Mouse (Mus musculus) heart, embryonic 12.5 days (tissue): ENCODE data around the gene Manbal. TPM values are rescaled to one million over a fixed set of nuclear protein-coding genes. Genes with fewer than 3 reads are reported as not detected.
A peak's percentile ranks its signal among the peaks of the same experiment; 100 is the strongest.

Experiments used
- ATAC-seq: fragments of 200-750 bp; cut with Nextera tagmentation; 2 replicates; pipeline ENCODE4 v1.8.0; 2017; ENCODE audit warnings: moderate TSS enrichment, moderate library complexity; ENCODE audit not compliant: insufficient number of reproducible peaks, low FRiP score
- H3K27ac ChIP-seq: fragments of 300-500 bp; sonication (generic); 2 replicates; pipeline ENCODE4 v1.5.1; 2016; ENCODE audit warnings: mild to moderate bottlenecking, moderate library complexity; ENCODE audit not compliant: poor library complexity, severe bottlenecking
- H3K27me3 ChIP-seq: fragments of 300-500 bp; sonication (generic); replicated peaks from 2 replicates; pipeline ENCODE4 v1.6.1; 2016; ENCODE audit warnings: mild to moderate bottlenecking, moderate library complexity
- H3K36me3 ChIP-seq: fragments of 300-500 bp; sonication (generic); 2 replicates; pipeline ENCODE4 v1.6.1; 2016; ENCODE audit warnings: mild to moderate bottlenecking, moderate library complexity
- H3K4me1 ChIP-seq: fragments of 300-500 bp; sonication (generic); replicated peaks from 2 replicates; pipeline ENCODE4 v1.6.1; 2016; ENCODE audit warnings: mild to moderate bottlenecking
- H3K4me2 ChIP-seq: fragments of 300-500 bp; sonication (generic); 2 replicates; pipeline ENCODE4 v1.6.1; 2016; ENCODE audit warnings: mild to moderate bottlenecking, moderate library complexity
- H3K4me3 ChIP-seq: fragments of 300-500 bp; sonication (generic); 2 replicates; pipeline ENCODE4 v1.5.1; 2016; ENCODE audit warnings: mild to moderate bottlenecking
- H3K9ac ChIP-seq: fragments of 300-500 bp; sonication (generic); 2 replicates; pipeline ENCODE4 v1.6.1; 2016; ENCODE audit warnings: mild to moderate bottlenecking, moderate library complexity
- H3K9me3 ChIP-seq: fragments of 300-500 bp; sonication (generic); replicated peaks from 2 replicates; pipeline ENCODE4 v1.6.1; 2016; ENCODE audit warnings: mild to moderate bottlenecking, moderate library complexity
- WGBS: fragments of 180-500 bp; shearing (Covaris S2); methylation state at CpG from one replicate; pipeline ENCODE4 v1.1.7; 2016; 5-methylcytosine and 5-hydroxymethylcytosine counted together
- polyA plus RNA-seq: library from polyadenylated mRNA; unstranded; fragments of >200 nt; fragmentation: Nextera tagmentation; extraction: Ambion mirVana; gene quantifications from 2 replicates; pipeline ENCODE4 v1.2.1, GENCODE M21; 2016

Manbal gene
- polyA plus RNA-seq, 1 experiment from 2014 or later = 56.4 TPM

DNA sequence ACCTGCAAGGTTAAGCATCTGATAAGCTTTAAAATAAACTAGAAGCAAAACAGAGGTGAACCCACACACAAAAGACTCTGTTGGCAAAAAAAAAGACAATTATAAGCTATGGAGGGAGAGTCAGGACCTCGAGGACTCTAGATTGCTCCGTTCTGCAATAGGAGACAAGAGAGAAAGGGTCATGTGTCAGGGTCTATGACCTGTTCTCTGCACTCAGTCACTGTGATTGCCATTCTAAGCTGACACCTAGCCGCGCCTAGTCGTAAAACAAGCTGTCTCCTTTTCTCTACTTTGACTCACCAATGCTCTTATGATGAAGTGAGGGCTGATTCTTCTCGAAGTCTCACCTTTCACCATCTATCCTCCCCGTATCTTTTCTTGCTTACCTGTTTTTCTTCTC lies 45.1 kb downstream of the Manbal start:
- ATAC-seq = no peak
- peaks cover 2% of the 10 kb centered on the region; the same call in 1 of the 2 replicates for H3K27me3 ChIP-seq
- no peaks in the 10 kb centered on the region for H3K9me3 ChIP-seq
- H3K4me2 ChIP-seq = no peak overlapping the region
- H3K4me3 ChIP-seq = no peak overlapping the region
- H3K4me1 ChIP-seq = 0 out of 2 replicates have a peak, but pooled peaks cover 6% of the 10 kb centered on the region
- H3K27ac ChIP-seq = no peak overlapping the region
- no peaks in the 10 kb centered on the region for H3K36me3 ChIP-seq
- 78% methylated on average over 7 of the region's 7 CpGs for WGBS
- no peak overlapping the region for H3K9ac ChIP-seq

DNA sequence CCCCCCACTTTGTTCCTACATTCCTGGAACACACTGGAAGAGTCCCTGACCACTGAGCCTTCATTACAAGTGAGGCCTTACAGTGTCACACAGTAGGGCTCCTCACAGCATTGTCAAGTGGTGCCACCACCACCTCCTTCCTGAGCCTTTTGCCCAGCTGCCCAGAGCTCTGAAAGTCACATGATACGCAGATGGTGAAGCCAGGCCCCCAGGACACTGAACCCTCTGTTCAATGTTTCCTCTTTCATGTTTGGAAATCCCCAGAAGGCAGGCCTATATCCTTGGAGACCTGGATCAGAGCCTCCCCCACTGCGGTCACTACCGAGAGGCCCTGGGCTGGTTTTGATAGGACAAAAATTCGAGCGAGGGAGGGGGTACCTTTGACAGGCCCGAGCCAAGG lies 49.8 kb downstream of the Manbal start:
- ATAC-seq = no peak
- H3K9ac ChIP-seq = no peak overlapping the region
- H3K36me3 ChIP-seq = no peaks in the 10 kb centered on the region
- H3K9me3 ChIP-seq = no peaks in the 10 kb centered on the region
- H3K27ac ChIP-seq = no peak overlapping the region
- no peak overlapping the region for H3K4me3 ChIP-seq
- WGBS = 50% methylated on average over 6 of the region's 6 CpGs
- peaks cover 5% of the 10 kb centered on the region; the same call in 1 of the 2 replicates for H3K27me3 ChIP-seq
- peaks cover 20% of the 10 kb centered on the region for H3K4me1 ChIP-seq
- H3K4me2 ChIP-seq = no peak overlapping the region

DNA sequence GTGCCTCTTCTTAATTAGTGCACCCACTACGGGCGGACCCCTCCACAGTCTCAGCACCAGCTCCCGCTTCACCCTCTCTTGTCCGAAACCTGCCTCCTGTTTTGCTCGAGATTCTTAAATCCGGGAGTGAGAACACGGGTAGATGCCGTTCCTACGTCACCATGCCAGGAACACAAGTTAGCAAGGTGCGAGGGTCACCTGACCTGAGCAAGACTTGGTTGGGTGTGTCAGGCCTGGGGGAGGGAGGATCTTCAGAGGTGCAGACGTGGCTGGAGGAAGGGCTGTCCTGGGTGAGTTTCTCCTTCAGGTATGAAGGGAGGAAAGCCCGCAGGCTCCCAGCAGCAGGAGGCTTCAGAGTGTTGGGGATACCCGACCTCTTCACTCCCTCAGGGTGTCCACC lies 50.8 kb downstream of the Manbal start, which contains the start of gene Src:
Gene Src, plus strand, starts transcription at position 239 of the 400 bp plus-strand sequence.
- no peak for ATAC-seq
- H3K27ac ChIP-seq = no peak within 1 kb of the TSS
- peaks cover 29% of the 10 kb centered on the region for H3K4me1 ChIP-seq
- no peaks in the 10 kb centered on the region for H3K9me3 ChIP-seq
- H3K4me2 ChIP-seq = 0 out of 2 replicates have a peak within 1 kb of the TSS, but pooled peaks have one; percentile 21
- 24% methylated on average over 13 of the region's 13 CpGs for whole genome bisulfite sequencing
- H3K9ac ChIP-seq = no peak within 1 kb of the TSS
- no peak within 1 kb of the TSS for H3K4me3 ChIP-seq
- peaks cover 5% of the 10 kb centered on the region; the same call in 1 of the 2 replicates for H3K27me3 ChIP-seq
- H3K36me3 ChIP-seq = no peaks in the 10 kb centered on the region

DNA sequence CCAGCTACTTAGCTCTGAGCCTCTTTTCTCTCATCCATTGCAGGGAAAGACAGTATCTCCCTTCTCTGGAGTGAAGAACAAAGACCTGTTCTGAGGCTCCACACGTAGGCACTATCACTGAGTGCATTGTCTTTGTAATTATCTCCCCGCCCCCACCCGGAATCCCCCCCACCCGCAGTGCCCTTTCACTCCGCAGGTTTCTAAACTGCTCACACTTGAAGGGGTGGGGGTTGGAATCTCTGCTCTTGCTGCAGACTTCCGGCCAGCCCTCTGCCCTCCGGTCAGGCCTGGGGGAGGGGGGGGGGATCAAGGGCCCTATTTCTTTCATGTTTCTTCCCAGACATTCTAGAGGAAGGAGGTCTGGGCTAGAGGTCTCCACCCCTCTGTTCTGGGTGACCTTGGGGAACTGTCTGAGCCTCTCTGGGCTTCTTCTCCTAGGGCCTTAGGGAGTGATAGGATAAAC lies 51.2 kb downstream of the Manbal start:
- H3K9ac ChIP-seq = no peak overlapping the region
- H3K27me3 ChIP-seq = peaks cover 5% of the 10 kb centered on the region; the same call in 1 of the 2 replicates
- H3K27ac ChIP-seq = no peak overlapping the region

DNA sequence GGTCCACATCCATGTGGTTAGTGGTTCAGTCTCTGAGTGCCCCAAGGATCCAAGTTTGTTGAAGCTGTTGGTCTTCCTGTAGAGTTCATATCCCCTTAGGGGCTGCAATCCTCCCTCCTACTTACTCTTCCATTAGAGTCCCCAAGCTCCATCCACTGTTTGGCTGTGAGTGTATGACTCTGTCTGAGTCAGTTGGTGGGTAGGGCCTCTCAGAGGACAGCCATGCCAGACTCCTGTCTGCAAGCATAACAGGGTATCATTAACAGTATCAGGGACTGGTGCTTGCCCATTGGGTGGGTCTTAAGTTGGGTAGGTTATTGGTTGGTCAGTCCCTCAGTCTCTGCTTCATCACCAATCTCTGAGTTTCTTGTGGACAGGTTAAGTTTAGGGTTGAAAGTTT lies 52.1 kb downstream of the Manbal start:
- no peak overlapping the region for H3K9ac ChIP-seq
- no peak overlapping the region for H3K27ac ChIP-seq
- H3K27me3 ChIP-seq = peaks cover 5% of the 10 kb centered on the region; the same call in 1 of the 2 replicates
- no peaks in the 10 kb centered on the region for H3K36me3 ChIP-seq
- H3K4me1 ChIP-seq = peaks cover 34% of the 10 kb centered on the region
- no peak overlapping the region for H3K4me2 ChIP-seq
- no peak overlapping the region for H3K4me3 ChIP-seq
- no peak for ATAC-seq
- no peaks in the 10 kb centered on the region for H3K9me3 ChIP-seq

More for the DNA sequence above, 51.2 kb downstream of the Manbal start:
- H3K36me3 ChIP-seq = no peaks in the 10 kb centered on the region
- H3K4me2 ChIP-seq = 0 out of 2 replicates have a peak overlapping the region, but pooled peaks have one; percentile 21
- H3K4me3 ChIP-seq = no peak overlapping the region
- H3K9me3 ChIP-seq = no peaks in the 10 kb centered on the region
- WGBS = 1% methylated on average over 7 of the region's 7 CpGs
- no peak for ATAC-seq
- H3K4me1 ChIP-seq = peaks cover 34% of the 10 kb centered on the region

DNA sequence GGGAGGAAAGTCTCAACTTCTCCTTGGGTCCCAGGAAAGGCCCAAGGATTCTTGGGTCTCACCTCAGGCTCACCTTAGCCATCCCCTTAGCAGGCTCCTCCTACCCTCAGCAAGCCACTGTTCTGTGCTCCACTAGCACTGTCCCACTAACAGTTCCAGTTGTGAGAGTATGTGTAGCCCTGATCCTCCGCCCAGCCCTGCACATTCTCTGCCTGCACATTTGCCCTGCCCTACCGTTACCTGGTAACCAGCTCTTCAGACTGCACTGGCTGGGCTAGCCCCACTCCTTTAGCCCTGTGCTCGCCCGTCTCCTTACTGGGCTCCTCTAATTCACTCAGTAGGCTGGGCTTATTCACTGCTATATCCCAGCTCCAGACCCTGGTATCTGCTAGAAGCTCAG lies 53.0 kb downstream of the Manbal start:
- WGBS = 83% methylated on average over 4 of the region's 4 CpGs
- no peak for ATAC-seq
- H3K27ac ChIP-seq = no peak overlapping the region

DNA sequence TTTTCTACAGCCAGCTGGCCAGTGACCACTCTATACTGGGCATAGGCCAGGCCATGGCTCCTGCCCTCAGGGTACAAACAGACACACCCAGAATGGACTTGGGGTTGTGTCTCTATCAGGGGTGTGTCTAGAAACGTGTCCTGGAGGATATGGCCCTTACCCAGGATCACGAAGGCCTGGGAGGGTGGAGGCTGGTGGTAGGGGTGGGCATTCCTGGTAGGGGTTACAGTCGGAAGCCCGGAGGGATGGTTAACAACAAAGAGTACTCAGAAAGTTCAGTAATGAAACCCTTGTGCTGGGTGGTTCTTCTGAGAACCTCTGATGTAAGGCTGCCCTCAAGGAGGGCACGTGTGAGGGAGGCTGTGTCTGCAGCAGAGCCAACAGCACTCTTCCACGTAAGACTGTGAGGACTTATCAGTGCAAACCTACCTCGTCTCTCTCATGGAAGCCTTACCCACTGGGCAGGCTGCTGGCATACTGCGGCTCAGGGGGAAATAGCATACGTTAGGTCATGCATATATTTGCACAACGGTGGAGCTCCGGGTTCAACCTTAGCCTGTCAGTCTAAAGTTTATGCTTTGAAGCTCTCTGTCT lies 54.8 kb downstream of the Manbal start:
- Histone ChIP-seq H3K36me3 (no peaks in the 10 kb centered on the region), H3K27me3 (peaks cover 5% of the 10 kb centered on the region; the same call in 1 of the 2 replicates), H3K9me3 (no peaks in the 10 kb centered on the region), H3K27ac (0 out of 2 replicates have a peak overlapping the region, but pooled peaks have one; percentile 43), H3K4me3 (no peak overlapping the region), H3K9ac (no peak overlapping the region), H3K4me1 (peaks cover 59% of the 10 kb centered on the region), H3K4me2 (no peak overlapping the region)
- WGBS = 65% methylated on average over 11 of the region's 11 CpGs
- no peak for ATAC-seq

More for the DNA sequence above, 53.0 kb downstream of the Manbal start:
- H3K4me3 ChIP-seq = no peak overlapping the region
- no peaks in the 10 kb centered on the region for H3K36me3 ChIP-seq
- H3K4me1 ChIP-seq = peaks cover 43% of the 10 kb centered on the region
- H3K4me2 ChIP-seq = no peak overlapping the region
- H3K27me3 ChIP-seq = peaks cover 5% of the 10 kb centered on the region; the same call in 1 of the 2 replicates
- no peak overlapping the region for H3K9ac ChIP-seq
- H3K9me3 ChIP-seq = no peaks in the 10 kb centered on the region

DNA sequence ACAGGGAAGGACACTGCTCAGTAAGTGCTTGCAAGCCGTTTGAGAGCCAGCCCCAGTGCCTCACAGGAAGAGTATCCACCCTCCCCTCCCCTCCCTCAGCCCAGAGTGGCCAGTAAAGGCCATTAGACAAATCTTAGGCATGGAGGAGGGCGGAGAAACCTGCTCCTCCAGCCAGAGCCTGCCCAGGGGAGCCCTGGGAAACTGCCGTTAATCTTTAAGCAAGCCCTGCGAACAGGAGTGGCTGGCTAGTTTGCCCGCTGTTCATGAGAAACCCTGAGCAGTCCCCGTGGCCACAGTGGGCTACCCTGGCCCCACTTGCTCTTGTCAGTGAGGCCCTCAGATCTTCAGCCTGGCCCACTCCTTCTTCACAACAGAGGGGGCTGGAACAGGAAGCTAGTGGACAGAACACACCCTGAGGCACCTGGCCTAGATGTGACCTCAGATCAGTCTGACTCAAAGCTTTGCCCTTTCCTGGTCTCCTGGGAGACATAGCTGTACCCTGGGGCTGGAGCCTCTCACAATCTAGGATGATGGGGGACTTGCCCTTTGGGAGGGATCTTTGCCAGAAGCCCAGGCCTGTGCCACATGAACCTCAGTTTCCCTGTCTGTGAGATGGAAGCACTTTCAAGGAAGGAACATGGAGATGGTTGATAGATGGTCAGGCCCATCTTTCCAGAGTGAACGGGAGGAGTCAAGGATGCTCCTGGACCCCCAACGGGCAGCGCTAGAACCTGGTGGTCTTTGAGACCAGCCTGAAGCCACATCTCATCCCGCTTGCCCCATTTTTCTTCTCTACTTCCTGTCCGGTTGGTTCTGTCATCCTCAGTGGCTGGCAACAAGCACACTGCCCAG lies 55.7 kb downstream of the Manbal start:
- peak overlapping the region; percentile 41 for H3K27ac ChIP-seq
- H3K4me1 ChIP-seq = peaks cover 61% of the 10 kb centered on the region
- ATAC-seq = peak; percentile 34; the same call in 1 of the 2 replicates

DNA sequence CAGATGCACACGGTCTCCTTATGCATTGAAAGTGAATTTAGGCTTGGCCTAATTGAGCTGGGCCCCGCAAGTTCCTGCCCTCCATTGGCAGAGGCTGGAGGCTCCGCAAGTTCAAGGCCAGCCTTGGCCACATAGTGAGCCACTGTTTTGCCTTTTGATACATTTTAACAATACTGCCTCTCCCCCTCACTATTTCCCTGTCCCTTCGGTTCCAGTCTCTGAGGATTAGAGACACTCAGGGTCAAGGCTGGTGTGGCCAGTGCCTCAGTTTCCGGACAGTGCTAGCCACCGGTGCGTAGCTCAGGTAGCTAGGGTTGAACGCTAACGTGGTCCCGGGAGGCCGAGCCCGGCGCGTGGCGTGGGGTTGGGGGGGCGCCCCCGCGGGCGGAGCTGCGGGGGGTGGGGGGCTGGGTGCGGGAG lies 56.3 kb downstream of the Manbal start:
- H3K4me1 ChIP-seq = peaks cover 61% of the 10 kb centered on the region
- WGBS = 16% methylated on average over 21 of the region's 21 CpGs
- H3K36me3 ChIP-seq = no peaks in the 10 kb centered on the region
- no peaks in the 10 kb centered on the region for H3K27me3 ChIP-seq
- ATAC-seq = no peak
- no peaks in the 10 kb centered on the region for H3K9me3 ChIP-seq
- peak overlapping the region; percentile 75 for H3K4me2 ChIP-seq
- peak overlapping the region; percentile 36 for H3K27ac ChIP-seq
- peak overlapping the region; percentile 97 for H3K9ac ChIP-seq
- peak overlapping the region; percentile 88 for H3K4me3 ChIP-seq

More for the DNA sequence above, 55.7 kb downstream of the Manbal start:
- Histone ChIP-seq H3K4me3 (peak overlapping the region; percentile 88), H3K4me2 (peak overlapping the region; percentile 75), H3K27me3 (no peaks in the 10 kb centered on the region), H3K36me3 (no peaks in the 10 kb centered on the region), H3K9ac (peak overlapping the region; percentile 97; the same call in 1 of the 2 replicates), H3K9me3 (no peaks in the 10 kb centered on the region)
- 44% methylated on average over 11 of the region's 11 CpGs for WGBS

DNA sequence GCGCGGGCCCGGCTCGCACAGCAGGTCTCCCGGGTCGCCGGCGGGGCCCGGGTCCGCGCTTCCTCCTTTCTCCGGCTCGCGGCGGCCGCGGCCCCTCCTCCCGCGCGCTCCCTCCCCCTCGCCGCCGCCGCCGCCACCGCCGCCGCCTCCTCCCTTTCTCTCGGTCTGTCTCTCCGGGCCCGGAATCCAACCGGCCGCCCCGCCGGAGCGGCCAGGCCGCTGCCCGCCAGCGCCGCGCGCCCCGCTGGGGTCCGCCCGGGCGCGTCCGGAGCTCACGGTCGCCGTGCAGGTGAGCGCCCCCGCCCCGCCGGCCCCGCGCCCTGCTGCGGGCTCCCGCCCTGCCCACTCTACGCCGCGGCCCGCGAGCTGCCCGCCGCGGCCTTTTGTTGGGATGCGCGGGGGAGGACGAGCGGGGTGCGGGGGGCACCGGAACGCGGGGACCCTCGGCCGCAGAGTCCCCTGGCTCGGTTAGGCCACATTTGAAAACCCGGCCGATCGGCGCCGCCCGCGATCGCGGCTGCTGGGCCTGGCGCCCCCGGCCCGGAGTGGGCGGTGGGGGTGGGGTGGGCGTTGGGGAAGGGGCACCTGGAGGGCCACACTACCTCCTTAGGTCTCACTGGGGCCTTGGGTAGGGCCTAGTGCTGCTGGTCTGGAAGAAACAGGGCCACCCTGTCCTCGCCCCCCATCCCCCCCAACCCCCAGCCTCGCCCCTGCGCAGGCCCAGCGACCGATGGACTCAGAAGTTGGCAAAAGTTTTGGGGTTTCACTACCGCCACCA lies 56.9 kb downstream of the Manbal start:
- H3K4me2 ChIP-seq = peak overlapping the region; percentile 75
- H3K4me1 ChIP-seq = peaks cover 64% of the 10 kb centered on the region
- peak overlapping the region; percentile 36 for H3K27ac ChIP-seq
- peak; percentile 33; the same call in 1 of the 2 replicates for ATAC-seq
- no peaks in the 10 kb centered on the region for H3K9me3 ChIP-seq
- 2% methylated on average over 65 of the region's 98 CpGs for WGBS
- H3K4me3 ChIP-seq = peak overlapping the region; percentile 88
- H3K36me3 ChIP-seq = no peaks in the 10 kb centered on the region
- H3K27me3 ChIP-seq = no peaks in the 10 kb centered on the region
- peak overlapping the region; percentile 97 for H3K9ac ChIP-seq
